Mouse (Mus musculus): ENCODE measurements around the gene Astn1. TPM values are rescaled to one million over a fixed set of nuclear protein-coding genes. Genes with fewer than 3 reads are reported as not detected.

Gene Astn1
- polyA plus RNA-seq, 2 experiments: 0.03 TPM

- no peaks in the 10 kb centered on the region for H3K27me3 ChIP-seq (ENCODE audit: control insufficient read depth, insufficient read depth, low read length)
- no peak for DNase-seq (ENCODE audit: low read depth in 3 of 3, low spot score in 3 of 3)
- H3K4me2 ChIP-seq (ENCODE audit: low read depth): no peak overlapping the region
- WGBS (ENCODE audit: insufficient replicate concordance): 18% methylated on average over 1 of the region's 1 CpGs
- H3K4me3 ChIP-seq (ENCODE audit: insufficient read depth in 1 of 2, low read depth in 2 of 2, low read length in 2 of 2): no peak overlapping the region
- no peak for TF ChIP-seq CTCF (IDR thresholded peaks at IDR 0.05; ENCODE audit: low read depth)
- no peak for TF ChIP-seq EP300 (IDR thresholded peaks at IDR 0.05; ENCODE audit: low read depth)
- no peak overlapping the region for H3K9ac ChIP-seq (replicated peaks)
- no peak overlapping the region for H3K27ac ChIP-seq
- no peaks in the 10 kb centered on the region for H3K9me3 ChIP-seq (ENCODE audit: control insufficient read depth, low read length)
- H3K36me3 ChIP-seq (replicated peaks; ENCODE audit: control insufficient read depth, insufficient read depth, low read depth): no peaks in the 10 kb centered on the region
- no peaks in the 10 kb centered on the region for H3K4me1 ChIP-seq (replicated peaks; ENCODE audit: control insufficient read depth in 2 of 2, insufficient read depth in 2 of 2, low read length in 1 of 2)
- no peak for ATAC-seq (ENCODE audit: insufficient read depth)
Observed at GRCm38 (mm10) chr1:158687726-158688125, 325.7 kb downstream of the Astn1 start.

- TF ChIP-seq CTCF (IDR thresholded peaks at IDR 0.05; ENCODE audit: low read depth) (no peak), EP300 (IDR thresholded peaks at IDR 0.05; ENCODE audit: low read depth) (no peak)
- no peak overlapping the region for H3K9ac ChIP-seq (replicated peaks)
- H3K9me3 ChIP-seq (ENCODE audit: control insufficient read depth, low read length): no peaks in the 10 kb centered on the region
- no peak for ATAC-seq (ENCODE audit: insufficient read depth)
- no peak for DNase-seq (ENCODE audit: low read depth in 3 of 3, low spot score in 3 of 3)
- H3K4me3 ChIP-seq (ENCODE audit: insufficient read depth in 1 of 2, low read depth in 2 of 2, low read length in 2 of 2): no peak overlapping the region
- no peaks in the 10 kb centered on the region for H3K27me3 ChIP-seq (ENCODE audit: control insufficient read depth, insufficient read depth, low read length)
- no peaks in the 10 kb centered on the region for H3K36me3 ChIP-seq (replicated peaks; ENCODE audit: control insufficient read depth, insufficient read depth, low read depth)
- no peaks in the 10 kb centered on the region for H3K4me1 ChIP-seq (replicated peaks; ENCODE audit: control insufficient read depth in 2 of 2, insufficient read depth in 2 of 2, low read length in 1 of 2)
- H3K27ac ChIP-seq: no peak overlapping the region
- H3K4me2 ChIP-seq (ENCODE audit: low read depth): no peak overlapping the region
- 46% methylated on average over 3 of the region's 3 CpGs for WGBS (ENCODE audit: insufficient replicate concordance)
Observed at GRCm38 (mm10) chr1:158697423-158697822, 335.4 kb downstream of the Astn1 start.

DNA sequence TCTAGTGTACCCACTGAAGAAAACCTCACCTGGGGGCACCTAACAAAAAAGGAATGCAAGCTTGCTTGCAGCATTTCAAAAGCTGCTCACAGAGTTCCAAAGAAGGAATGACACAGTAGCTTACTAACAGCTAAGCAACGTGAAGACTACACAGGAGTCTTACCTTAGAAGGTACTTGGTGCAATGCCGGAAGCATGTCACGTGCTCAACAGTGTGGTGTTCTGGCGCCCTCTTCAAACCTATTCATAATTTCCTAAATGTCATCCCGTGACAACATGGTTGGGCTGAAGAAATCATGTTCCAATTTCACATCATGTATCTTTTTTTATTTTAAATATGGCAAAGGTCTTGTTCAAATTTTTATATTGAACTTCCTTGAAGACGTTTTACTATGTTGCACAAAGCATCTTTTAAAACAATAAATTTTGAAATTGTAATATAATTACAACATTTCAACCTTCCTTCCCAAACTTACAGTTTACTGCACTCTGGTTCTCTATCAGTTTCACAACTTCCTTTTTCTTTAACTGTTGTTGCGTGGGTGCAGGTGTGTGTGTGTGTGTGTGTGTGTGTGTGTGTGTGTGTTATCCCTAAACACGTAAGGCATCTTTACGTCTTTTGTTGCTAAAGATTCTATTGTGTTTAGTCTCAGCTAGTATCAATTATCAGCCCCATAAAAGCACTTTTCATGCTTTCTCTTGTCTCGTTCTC is 335.9 kb downstream of the Astn1 start:
- Histone ChIP-seq H3K4me2 (ENCODE audit: low read depth) (no peak overlapping the region), H3K27me3 (ENCODE audit: control insufficient read depth, insufficient read depth, low read length) (no peaks in the 10 kb centered on the region), H3K4me3 (ENCODE audit: insufficient read depth in 1 of 2, low read depth in 2 of 2, low read length in 2 of 2) (no peak overlapping the region), H3K27ac (no peak overlapping the region), H3K9ac (replicated peaks) (no peak overlapping the region), H3K36me3 (replicated peaks; ENCODE audit: control insufficient read depth, insufficient read depth, low read depth) (no peaks in the 10 kb centered on the region), H3K4me1 (replicated peaks; ENCODE audit: control insufficient read depth in 2 of 2, insufficient read depth in 2 of 2, low read length in 1 of 2) (no peaks in the 10 kb centered on the region), H3K9me3 (ENCODE audit: control insufficient read depth, low read length) (no peaks in the 10 kb centered on the region)
- DNase-seq (ENCODE audit: low read depth in 3 of 3, low spot score in 3 of 3): no peak
- TF ChIP-seq CTCF (IDR thresholded peaks at IDR 0.05; ENCODE audit: low read depth) (no peak), EP300 (IDR thresholded peaks at IDR 0.05; ENCODE audit: low read depth) (no peak)
- 62% methylated on average over 10 of the region's 10 CpGs for WGBS (ENCODE audit: insufficient replicate concordance)
- ATAC-seq (ENCODE audit: insufficient read depth): no peak

- H3K4me2 ChIP-seq (ENCODE audit: low read depth): no peak overlapping the region
- DNase-seq (ENCODE audit: low read depth in 3 of 3, low spot score in 3 of 3): no peak
- no peak overlapping the region for H3K9ac ChIP-seq (replicated peaks)
- ATAC-seq (ENCODE audit: insufficient read depth): no peak
- H3K4me1 ChIP-seq (replicated peaks; ENCODE audit: control insufficient read depth in 2 of 2, insufficient read depth in 2 of 2, low read length in 1 of 2): no peaks in the 10 kb centered on the region
- H3K9me3 ChIP-seq (ENCODE audit: control insufficient read depth, low read length): no peaks in the 10 kb centered on the region
- H3K27ac ChIP-seq: no peak overlapping the region
- H3K36me3 ChIP-seq (replicated peaks; ENCODE audit: control insufficient read depth, insufficient read depth, low read depth): no peaks in the 10 kb centered on the region
- WGBS (ENCODE audit: insufficient replicate concordance): 65% methylated on average over 2 of the region's 2 CpGs
- H3K27me3 ChIP-seq (ENCODE audit: control insufficient read depth, insufficient read depth, low read length): no peaks in the 10 kb centered on the region
- TF ChIP-seq CTCF (IDR thresholded peaks at IDR 0.05; ENCODE audit: low read depth) (no peak), EP300 (IDR thresholded peaks at IDR 0.05; ENCODE audit: low read depth) (no peak)
- H3K4me3 ChIP-seq (ENCODE audit: insufficient read depth in 1 of 2, low read depth in 2 of 2, low read length in 2 of 2): no peak overlapping the region
Observed at GRCm38 (mm10) chr1:158699276-158699675, 337.2 kb downstream of the Astn1 start.

- DNase-seq (ENCODE audit: low read depth in 3 of 3, low spot score in 3 of 3): no peak
- Histone ChIP-seq H3K36me3 (replicated peaks; ENCODE audit: control insufficient read depth, insufficient read depth, low read depth) (no peaks in the 10 kb centered on the region), H3K9ac (replicated peaks) (no peak overlapping the region), H3K4me3 (ENCODE audit: insufficient read depth in 1 of 2, low read depth in 2 of 2, low read length in 2 of 2) (no peak overlapping the region), H3K4me1 (replicated peaks; ENCODE audit: control insufficient read depth in 2 of 2, insufficient read depth in 2 of 2, low read length in 1 of 2) (no peaks in the 10 kb centered on the region), H3K9me3 (ENCODE audit: control insufficient read depth, low read length) (no peaks in the 10 kb centered on the region), H3K4me2 (ENCODE audit: low read depth) (no peak overlapping the region), H3K27me3 (ENCODE audit: control insufficient read depth, insufficient read depth, low read length) (no peaks in the 10 kb centered on the region), H3K27ac (no peak overlapping the region)
- WGBS (ENCODE audit: insufficient replicate concordance): 48% methylated on average over 2 of the region's 2 CpGs
- no peak for ATAC-seq (ENCODE audit: insufficient read depth)
- TF ChIP-seq CTCF (IDR thresholded peaks at IDR 0.05; ENCODE audit: low read depth) (no peak), EP300 (IDR thresholded peaks at IDR 0.05; ENCODE audit: low read depth) (no peak)
Observed at GRCm38 (mm10) chr1:158700147-158700546, 338.1 kb downstream of the Astn1 start.
